Mouse (Mus musculus): ENCODE data around the gene Lrrc27.

- TF ChIP-seq CTCF (IDR thresholded peaks at IDR 0.05; ENCODE audit: low read depth, low read length) (no peak), POLR2A (IDR thresholded peaks at IDR 0.05; ENCODE audit: extremely low read depth, insufficient read depth, low read length) (no peak)
These were observed 6.0 kb downstream of the Lrrc27 start for GRCm38 (mm10) chr7:139218641-139219415.

Measured in liver, adult 2 months (tissue).